Mouse (Mus musculus): Measurements from ENCODE around the gene Spef2. TPM values are rescaled to one million over a fixed set of nuclear protein-coding genes. Genes with fewer than 3 reads are reported as not detected.

The Spef2 gene
- polyA plus RNA-seq (2021; fragmentation: Nextera tagmentation): 0.54 and 0.82 TPM in 2 replicates
- long read RNA-seq, experiment 1, partial matches to known transcripts: 1 of 2 reads
- long read RNA-seq, experiment 1, other reads (novel, unspliced or antisense): 1 of 2 reads
- long read RNA-seq, experiment 2, partial matches to known transcripts: 3 of 7 reads
- long read RNA-seq, experiment 2, other reads (novel, unspliced or antisense): 4 of 7 reads

GRCm38 (mm10) chr15:9748359-9749102, at the start of gene Spef2:
Gene Spef2, minus strand, starts transcription at chr15:9748868.

DNA sequence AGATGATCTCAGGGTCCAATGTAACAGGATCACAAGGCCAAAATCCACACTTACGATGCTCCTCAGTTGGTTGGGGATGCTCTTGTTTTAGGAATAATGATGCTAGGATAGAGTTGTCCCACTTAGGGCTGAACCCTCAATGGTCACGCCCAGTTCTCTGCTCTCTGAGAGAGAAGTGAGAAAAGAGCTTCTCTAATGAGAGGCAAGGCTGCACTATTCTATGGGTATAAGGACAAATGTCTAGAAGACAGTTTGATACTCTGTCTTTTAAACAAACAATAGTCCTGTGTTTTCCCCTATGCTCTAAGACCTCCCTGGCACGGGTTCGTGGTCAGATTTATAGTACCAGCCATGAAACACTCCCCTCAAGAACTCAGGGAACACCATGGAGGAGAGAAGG, 218.6 kb downstream of the Spef2 start, which contains the start of gene Il7r:
TSS of gene Il7r (minus strand) at position 101 of the 400 bp plus-strand sequence.

Other genes starting within 250 kb of the Spef2 start
- 0.12 and 0.15 TPM in 2 replicates for gene Il7r, start 218.7 kb downstream of the Spef2 start, polyA plus RNA-seq (2021; fragmentation: Nextera tagmentation)

Data from left cerebral cortex, adult 6 months (tissue).